Mouse (Mus musculus) liver, embryonic 12.5 days (tissue): ENCODE data around the gene Gm4567. TPM values are rescaled to one million over a fixed set of nuclear protein-coding genes. Genes with fewer than 3 reads are reported as not detected.
"Not testable (repeated sequence)": the region's sequence is repeated elsewhere in the genome, so short reads cannot be mapped to it uniquely, and the experiment has no call there.

Experiments
- ATAC-seq: fragments of 200-750 bp; cut with Nextera tagmentation; 2 replicates; pipeline ENCODE4 v1.8.0; 2017; ENCODE audit warnings: moderate number of reproducible peaks, mild to moderate bottlenecking, moderate library complexity
- H3K27ac ChIP-seq: fragments of 300-500 bp; sonication (generic); 2 replicates; pipeline ENCODE4 v1.5.1; 2016; ENCODE audit warnings: mild to moderate bottlenecking
- H3K27me3 ChIP-seq: fragments of 300-500 bp; sonication (generic); replicated peaks from 2 replicates; pipeline ENCODE4 v1.6.1; 2016; ENCODE audit warnings: mild to moderate bottlenecking, moderate library complexity
- H3K36me3 ChIP-seq: fragments of 300-500 bp; sonication (generic); 2 replicates; pipeline ENCODE4 v1.6.1; 2016; ENCODE audit warnings: mild to moderate bottlenecking, moderate library complexity
- H3K4me1 ChIP-seq: fragments of 300-500 bp; sonication (generic); 2 replicates; pipeline ENCODE4 v1.6.1; 2016
- H3K4me2 ChIP-seq: fragments of 300-500 bp; sonication (generic); 2 replicates; pipeline ENCODE4 v1.6.1; 2016; ENCODE audit warnings: mild to moderate bottlenecking, moderate library complexity
- H3K4me3 ChIP-seq: fragments of 300-500 bp; sonication (generic); 2 replicates; pipeline ENCODE4 v1.5.1; 2016; ENCODE audit warnings: mild to moderate bottlenecking, moderate library complexity
- H3K9ac ChIP-seq: fragments of 300-500 bp; sonication (generic); 2 replicates; pipeline ENCODE4 v1.6.1; 2016; ENCODE audit warnings: mild to moderate bottlenecking, moderate library complexity
- H3K9me3 ChIP-seq: fragments of 300-500 bp; sonication (generic); replicated peaks from 2 replicates; pipeline ENCODE4 v1.6.1; 2016; ENCODE audit warnings: mild to moderate bottlenecking, moderate library complexity
- WGBS: fragments of 180-500 bp; shearing (Covaris S2); methylation state at CpG from one replicate; pipeline ENCODE4 v1.1.7; 2016; ENCODE audit not compliant: insufficient replicate concordance; 5-methylcytosine and 5-hydroxymethylcytosine counted together
- polyA plus RNA-seq: library from polyadenylated mRNA; unstranded; fragments of >200 nt; fragmentation: Nextera tagmentation; extraction: Ambion mirVana; gene quantifications from 2 replicates; pipeline ENCODE4 v1.2.1, GENCODE M21; 2016

Gm4567 gene
- polyA plus RNA-seq, result not detected in 2 replicates

DNA sequence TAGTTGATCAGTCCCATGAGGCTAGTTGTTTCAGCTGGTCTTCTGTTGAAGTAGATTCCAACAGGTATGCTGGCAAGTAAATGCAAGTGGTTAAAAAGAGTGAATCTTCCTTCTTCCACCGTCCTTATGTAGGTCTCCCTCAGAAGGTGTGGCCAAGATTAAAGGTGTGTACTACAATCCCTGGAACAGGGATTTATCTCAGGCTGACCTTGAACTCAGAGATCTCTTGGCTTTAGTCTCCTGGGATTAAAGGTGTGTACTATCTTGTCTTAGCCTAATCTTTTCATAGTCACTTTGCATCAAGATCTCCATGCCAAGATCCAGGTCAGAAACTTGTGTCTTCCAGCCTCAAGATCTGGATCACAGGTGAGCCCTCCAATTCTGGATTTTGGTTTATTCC, at the start of gene Gm4567:
Gene Gm4567 (minus strand): TSS at position 101 of the 400 bp plus-strand sequence.
- not testable (repeated sequence) for H3K36me3 ChIP-seq, H3K9ac ChIP-seq, ATAC-seq, H3K9me3 ChIP-seq, H3K27ac ChIP-seq, H3K4me3 ChIP-seq, H3K4me2 ChIP-seq, H3K4me1 ChIP-seq, H3K27me3 ChIP-seq
- no CpG with 5 or more reads among the region's 1 CpGs for WGBS

DNA sequence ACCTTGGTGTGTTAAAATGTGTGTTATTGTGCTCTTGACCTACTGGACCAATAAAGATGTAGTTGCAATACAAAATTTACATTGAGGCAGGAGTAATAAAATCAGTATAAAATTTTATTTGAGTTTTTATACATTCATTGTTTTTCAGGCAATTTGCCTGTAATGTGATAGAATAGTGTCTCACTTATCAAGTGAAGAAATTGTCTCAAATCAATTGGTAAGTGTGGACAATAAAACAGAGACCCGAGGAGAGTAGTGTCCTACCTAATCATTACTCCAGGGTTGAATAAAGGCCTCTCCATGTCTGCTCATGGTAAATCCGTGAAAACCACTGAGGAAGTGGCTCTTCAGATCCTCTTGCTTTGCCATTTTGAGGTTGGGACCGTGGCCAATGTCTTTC, 41.9 kb upstream of the Gm4567 start, which contains the start of gene Vmn1r157:
Gene Vmn1r157 (plus strand): TSS at position 301 of the 400 bp plus-strand sequence.
- H3K9ac ChIP-seq, H3K27ac ChIP-seq, H3K36me3 ChIP-seq, H3K4me3 ChIP-seq, H3K27me3 ChIP-seq, H3K4me1 ChIP-seq, ATAC-seq, H3K9me3 ChIP-seq, H3K4me2 ChIP-seq: not testable (repeated sequence)
- 19% methylated on average over 2 of the region's 3 CpGs for WGBS

DNA sequence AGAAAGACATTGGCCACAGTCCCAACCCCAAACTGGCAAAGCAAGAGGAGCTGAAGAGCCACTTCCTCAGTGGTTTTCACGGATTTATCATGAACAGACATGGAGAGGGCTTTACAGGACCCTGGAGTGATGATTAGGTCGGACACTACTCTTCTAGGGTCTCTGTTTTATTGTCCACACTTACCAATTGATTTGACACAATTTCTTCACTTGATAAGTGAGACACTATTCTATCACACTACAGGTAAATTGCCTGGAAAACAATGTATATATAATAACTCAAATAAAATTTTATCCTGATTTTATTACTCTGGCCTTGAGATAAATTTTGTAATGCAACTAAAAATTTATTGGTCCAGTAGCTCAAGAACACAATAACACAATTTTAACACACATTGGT, 27.3 kb downstream of the Gm4567 start, which contains the start of gene Gm8693:
Gene Gm8693 (minus strand): TSS at position 101 of the 400 bp plus-strand sequence.
- H3K27ac ChIP-seq, H3K9ac ChIP-seq, H3K4me3 ChIP-seq, H3K4me2 ChIP-seq, H3K4me1 ChIP-seq, H3K36me3 ChIP-seq, H3K9me3 ChIP-seq, H3K27me3 ChIP-seq, ATAC-seq: not testable (repeated sequence)
- no CpG with 5 or more reads among the region's 2 CpGs for WGBS

Other genes starting within 250 kb of the Gm4567 start
- gene Vmn1r151, start 220.0 kb downstream of the Gm4567 start, polyA plus RNA-seq, result not detected in 2 replicates
- gene Vmn1r152, start 196.7 kb downstream of the Gm4567 start, polyA plus RNA-seq, result not detected in 2 replicates
- gene Gm8677, start 184.8 kb downstream of the Gm4567 start, polyA plus RNA-seq, result not detected in 2 replicates
- gene Gm4201, start 154.4 kb downstream of the Gm4567 start, polyA plus RNA-seq, result not detected in 2 replicates
- gene Gm4565, start 131.6 kb downstream of the Gm4567 start, polyA plus RNA-seq, result not detected in 2 replicates
- not detected in 2 replicates for gene Vmn1r155, start 61.7 kb downstream of the Gm4567 start, polyA plus RNA-seq
- not detected in 2 replicates for gene Gm8693, start 27.4 kb downstream of the Gm4567 start, polyA plus RNA-seq
- not detected in 2 replicates for gene Vmn1r157, start 42.0 kb upstream of the Gm4567 start, polyA plus RNA-seq
- gene Vmn1r158, start 71.1 kb upstream of the Gm4567 start, polyA plus RNA-seq, result not detected in 2 replicates
- not detected in 2 replicates for gene Vmn1r159, start 123.9 kb upstream of the Gm4567 start, polyA plus RNA-seq
- not detected in 2 replicates for gene Vmn1r160, start 151.5 kb upstream of the Gm4567 start, polyA plus RNA-seq